Comparison of ENCODE assay signal across 9 mouse cellular contexts in the genomic region with DNA sequence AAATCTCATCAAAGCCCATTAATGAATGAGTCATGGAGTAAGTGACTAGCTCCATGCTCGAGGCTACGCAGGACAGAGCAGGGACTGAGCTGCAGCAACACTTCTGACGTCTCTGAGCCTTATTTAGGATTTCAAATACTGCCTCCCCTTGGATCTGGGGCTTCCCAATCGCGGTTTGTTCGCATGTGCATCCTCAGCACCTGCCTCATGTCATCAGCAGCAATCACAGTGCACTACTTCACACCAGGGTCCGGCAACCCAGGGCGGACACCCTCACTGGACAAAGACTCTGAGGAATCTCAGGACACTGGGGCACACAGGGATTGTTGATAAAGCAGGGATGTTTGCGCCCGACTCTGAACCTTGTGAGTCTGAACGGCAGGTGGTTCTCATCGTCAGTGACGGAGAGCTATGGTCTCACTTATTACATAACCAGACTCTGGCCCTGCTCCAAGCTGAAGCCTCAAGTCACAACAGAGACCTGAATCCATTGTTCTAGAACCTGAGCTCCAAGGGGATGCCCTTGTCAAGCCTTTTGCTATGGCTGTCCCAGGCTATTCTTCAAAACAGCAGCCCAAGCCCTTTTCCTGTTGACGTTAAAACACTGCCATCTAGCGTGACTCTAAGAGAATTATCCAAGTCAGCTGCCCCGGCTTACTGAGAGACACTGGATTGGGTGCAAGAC.
DNase-seq lines count a peak whose midpoint lies in the region; ATAC-seq lines count a peak whose summit lies in the region.
"Had no signal": no experiment of that assay in that cellular context is flagged by ENCODE, and none has a peak within 500 bp of the region (broad histone marks: within the 10 kb centered on the region; RNA-seq: fewer than 3 reads in every experiment).

No protein-coding gene starts in this region.

- no peak overlapping the region for H3K27ac ChIP-seq in hindbrain, embryonic 13.5 days
- H3K27ac ChIP-seq: limb, embryonic 15.5 days had no signal

- H3K27me3 ChIP-seq in hindbrain, embryonic 13.5 days, result no peaks in the 10 kb centered on the region

- H3K4me1 ChIP-seq in hindbrain, embryonic 13.5 days (replicated peaks), result peaks cover 7% of the 10 kb centered on the region

- peak overlapping the region; percentile 35 for H3K4me2 ChIP-seq in hindbrain, embryonic 13.5 days
- H3K4me2 ChIP-seq: limb, embryonic 15.5 days had no signal

- H3K9ac ChIP-seq in hindbrain, embryonic 13.5 days, result 0 out of 2 replicates have a peak overlapping the region, but pooled peaks have one; percentile 24
- H3K9ac ChIP-seq: limb, embryonic 15.5 days had no signal

- H3K4me3 ChIP-seq in hindbrain, embryonic 13.5 days, result no peak overlapping the region
- H3K4me3 ChIP-seq: limb, embryonic 15.5 days had no signal

- DNase-seq in WW6 (ENCODE audit: low read depth, low spot score), result peak; percentile 38
- DNase-seq in cerebellum, adult 9-10 months, result peak; percentile 58
- peak; percentile 26 to 44 for DNase-seq in frontal cortex, postnatal 10 days (ENCODE audit: low spot score in 2 of 2)
- peak; percentile 49 for DNase-seq in layer of hippocampus, adult 9-10 months (ENCODE audit: low spot score)
- peak; percentile 73 for DNase-seq in lung, postnatal 25 days (ENCODE audit: low spot score)
- DNase-seq in right cerebral cortex, postnatal 10 days (ENCODE audit: low spot score in 2 of 2), result peak; percentile 68 to 78

- no peaks in the 10 kb centered on the region for H3K36me3 ChIP-seq in hindbrain, embryonic 13.5 days
- H3K36me3 ChIP-seq: limb, embryonic 15.5 days had no signal

- peak; percentile 86 for ATAC-seq in hindbrain, embryonic 13.5 days (ENCODE audit: low FRiP score)
- no peak for ATAC-seq in erythroid progenitor cell, adult 5-6 weeks (replicated peaks; ENCODE audit: low FRiP score, poor library complexity, severe bottlenecking)

- WGBS in hindbrain, embryonic 13.5 days, result 38% methylated on average over 16 of the region's 16 CpGs

- H3K9me3 ChIP-seq in hindbrain, embryonic 13.5 days, result no peaks in the 10 kb centered on the region
- H3K9me3 ChIP-seq: limb, embryonic 15.5 days had no signal
